Mouse (Mus musculus) spleen, adult 2 months (tissue): Measurements from ENCODE around the gene Inpp5b. TPM values are rescaled to one million over a fixed set of nuclear protein-coding genes. Genes with fewer than 3 reads are reported as not detected.

Experiments used
- DNase-seq, 2 experiments: peaks; one replicate each; pipeline versions ENCODE4 v3.0.0 to v3.0.0-alpha.2; 2012 to 2021; ENCODE audit warnings: low spot score in 2 of 2, low read depth in 1 of 2
- H3K27ac ChIP-seq: fragments of 200-500 bp; 2 replicates; pipeline ENCODE4 v1.5.1; 2012; ENCODE audit warnings: low read length, inconsistent platforms; ENCODE audit not compliant: insufficient read depth
- H3K27me3 ChIP-seq: fragments of 200-500 bp; 2 replicates; pipeline ENCODE4 v1.6.1; 2012; ENCODE audit warnings: mild to moderate bottlenecking, moderate library complexity, low read length, inconsistent platforms; ENCODE audit not compliant: control insufficient read depth, insufficient read depth
- H3K36me3 ChIP-seq: fragments of 200-500 bp; 2 replicates; pipeline ENCODE4 v1.6.1; 2012; ENCODE audit warnings: mild to moderate bottlenecking, low read length, inconsistent platforms; ENCODE audit not compliant: control insufficient read depth, insufficient read depth
- H3K4me1 ChIP-seq: fragments of 200-500 bp; 2 replicates; pipeline ENCODE4 v1.6.1; 2011; ENCODE audit warnings: inconsistent platforms; ENCODE audit not compliant: control insufficient read depth, insufficient read depth, insufficient read length
- H3K4me3 ChIP-seq: fragments of 200-500 bp; 2 replicates; pipeline ENCODE4 v1.5.1; 2011; ENCODE audit warnings: mild to moderate bottlenecking, inconsistent platforms; ENCODE audit not compliant: insufficient read depth, insufficient read length; ENCODE audit errors: extremely low read depth
- CTCF ChIP-seq: fragments of 200-500 bp; IDR thresholded peaks from 2 replicates; pipeline ENCODE4 v1.5.1; 2011; ENCODE audit warnings: mild to moderate bottlenecking, inconsistent platforms; ENCODE audit not compliant: insufficient read depth, insufficient read length, insufficient replicate concordance; ENCODE audit errors: extremely low read depth
- POLR2A ChIP-seq: fragments of 200-500 bp; IDR thresholded peaks from 2 replicates; pipeline ENCODE4 v1.6.1; 2011; ENCODE audit warnings: low read depth, low read length, inconsistent platforms
- WGBS: fragments of 180-500 bp; shearing (Covaris S2); methylation state at CpG from one replicate; pipeline ENCODE4 v1.1.7; 2018; 5-methylcytosine and 5-hydroxymethylcytosine counted together
- polyA plus RNA-seq: library from polyadenylated mRNA; depleted of rRNA; stranded (reverse); fragments of >200 nt; gene quantifications from 2 replicates; pipeline ENCODE4 v1.2.3, GENCODE M21; 2012

Inpp5b gene
- polyA plus RNA-seq, 1 experiment, result 31.3 TPM

DNA sequence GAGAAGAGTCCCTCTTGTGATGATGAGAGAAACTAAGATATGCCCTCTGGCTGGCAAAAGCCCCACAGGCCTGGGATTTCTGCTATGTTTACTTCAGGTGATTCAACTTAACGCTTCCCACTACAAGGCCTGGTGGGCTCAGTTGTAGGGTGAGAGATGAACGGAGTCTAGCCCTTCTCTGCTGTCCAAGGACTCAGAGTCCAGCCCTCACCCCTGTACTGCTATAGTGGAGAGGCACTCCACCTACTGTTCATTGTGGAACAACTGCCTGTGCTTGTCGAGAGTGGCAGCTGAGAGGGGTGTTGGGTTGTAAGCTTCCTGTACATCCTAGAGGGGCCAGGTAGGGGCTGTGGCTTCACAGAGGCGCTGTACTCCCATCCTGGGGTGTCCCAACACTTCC, 3.6 kb upstream of the Inpp5b start:
- Histone ChIP-seq H3K4me3 (no peak overlapping the region), H3K4me1 (no peaks in the 10 kb centered on the region), H3K27me3 (no peaks in the 10 kb centered on the region), H3K27ac (no peak overlapping the region), H3K36me3 (no peaks in the 10 kb centered on the region)
- TF ChIP-seq CTCF (no peak), POLR2A (no peak)
- DNase-seq, result no peak
- 44% methylated on average over 4 of the region's 4 CpGs for WGBS

DNA sequence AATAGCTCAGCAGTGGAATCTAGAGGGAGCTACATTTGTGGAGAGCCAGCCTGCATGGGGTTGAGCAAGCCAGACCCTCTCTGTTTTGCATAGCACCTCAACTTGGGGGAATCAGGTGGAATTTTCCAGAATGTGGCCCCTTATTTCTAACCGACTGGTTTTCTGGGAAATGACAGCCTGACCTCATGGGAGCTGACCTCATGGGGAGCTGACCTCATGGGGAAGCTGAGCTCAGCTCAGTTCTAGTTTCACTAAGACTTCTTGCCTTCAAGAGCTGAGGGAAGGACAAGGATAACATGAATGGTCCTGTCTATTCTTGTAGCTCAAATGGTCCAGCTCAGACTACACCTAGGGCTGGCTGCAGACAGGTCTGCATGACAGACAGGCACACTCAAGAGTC, 2.9 kb upstream of the Inpp5b start:
- Histone ChIP-seq H3K27ac (no peak overlapping the region), H3K27me3 (no peaks in the 10 kb centered on the region), H3K36me3 (no peaks in the 10 kb centered on the region), H3K4me1 (no peaks in the 10 kb centered on the region), H3K4me3 (no peak overlapping the region)
- 72% methylated on average over 1 of the region's 1 CpGs for WGBS
- TF ChIP-seq POLR2A (no peak), CTCF (no peak)
- DNase-seq, result no peak

DNA sequence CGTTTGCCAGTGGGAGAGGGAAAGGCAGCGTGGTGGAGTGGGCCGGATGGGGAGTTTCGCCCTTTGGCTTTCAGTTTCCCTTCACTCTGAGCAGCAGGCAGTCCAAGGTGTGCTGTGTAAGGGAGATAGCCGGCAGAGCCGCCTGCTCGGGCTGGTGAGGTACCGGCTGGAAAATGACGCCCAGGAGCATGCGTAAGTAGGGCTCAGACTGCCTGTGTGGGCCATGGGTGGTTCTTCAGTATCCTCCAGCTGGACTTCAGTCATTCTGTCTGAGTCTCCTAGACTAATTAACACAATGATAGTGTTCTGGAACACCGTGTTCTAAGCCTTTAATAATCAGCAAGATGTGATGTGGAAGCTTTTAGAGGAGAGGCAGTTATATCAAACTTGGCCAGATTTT, 1.2 kb downstream of the Inpp5b start:
- 91% methylated on average over 11 of the region's 11 CpGs for WGBS
- no peak for TF ChIP-seq POLR2A
- TF ChIP-seq CTCF, result no peak
- Histone ChIP-seq H3K27me3 (no peaks in the 10 kb centered on the region), H3K36me3 (no peaks in the 10 kb centered on the region), H3K4me3 (no peak overlapping the region), H3K4me1 (no peaks in the 10 kb centered on the region), H3K27ac (no peak overlapping the region)
- DNase-seq, result no peak

DNA sequence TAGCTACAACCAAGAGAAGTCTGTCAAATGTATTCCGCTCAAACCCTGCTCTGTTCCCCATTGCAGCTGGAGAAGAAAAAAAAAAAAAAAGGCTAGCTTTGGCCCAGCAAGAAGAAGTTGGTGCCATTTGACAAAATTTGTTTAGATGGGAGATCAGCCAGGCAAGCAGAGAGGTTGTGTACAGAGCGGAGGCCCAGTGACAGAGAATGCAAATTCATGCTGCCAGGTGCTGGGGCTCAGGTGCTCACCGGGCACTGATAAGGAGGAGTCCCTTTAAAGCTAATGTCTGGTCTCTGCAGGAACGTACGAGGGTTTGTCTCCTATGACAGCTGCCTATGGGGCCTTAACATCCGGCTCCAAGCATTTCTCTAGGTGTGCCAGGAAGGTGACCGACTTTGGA, 4.9 kb downstream of the Inpp5b start:
- H3K4me1 ChIP-seq, result no peaks in the 10 kb centered on the region
- H3K4me3 ChIP-seq, result no peak overlapping the region
- DNase-seq, result no peak
- H3K27me3 ChIP-seq, result no peaks in the 10 kb centered on the region
- no peak for TF ChIP-seq POLR2A
- no peak for TF ChIP-seq CTCF
- H3K27ac ChIP-seq, result no peak overlapping the region
- WGBS, result 95% methylated on average over 7 of the region's 7 CpGs
- H3K36me3 ChIP-seq, result no peaks in the 10 kb centered on the region

DNA sequence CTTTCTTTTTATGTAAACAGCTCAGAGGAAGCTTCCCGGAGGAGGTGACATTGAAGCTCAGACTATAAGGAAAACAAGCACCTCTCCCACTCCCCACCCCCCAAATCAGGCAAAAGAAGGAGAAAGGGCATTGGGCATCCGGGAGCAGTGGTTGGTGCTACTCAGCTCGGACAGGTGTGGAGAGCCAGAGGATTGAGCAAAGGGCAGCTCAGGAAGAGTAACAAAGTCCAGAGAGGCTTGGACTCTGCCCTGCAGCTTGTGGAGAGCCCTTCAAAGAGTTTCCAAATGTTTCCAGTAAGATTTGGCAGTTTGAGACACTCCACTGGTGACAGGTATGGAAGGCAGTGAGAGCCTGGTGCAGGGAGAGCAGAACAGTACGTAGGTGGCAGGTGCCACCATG, 6.2 kb downstream of the Inpp5b start:
- Histone ChIP-seq H3K36me3 (no peaks in the 10 kb centered on the region), H3K4me1 (peaks cover 9% of the 10 kb centered on the region; the same call in 1 of the 2 replicates), H3K4me3 (no peak overlapping the region), H3K27me3 (no peaks in the 10 kb centered on the region), H3K27ac (no peak overlapping the region)
- DNase-seq, result no peak
- TF ChIP-seq CTCF, result no peak
- no peak for TF ChIP-seq POLR2A
- 94% methylated on average over 4 of the region's 4 CpGs for WGBS

DNA sequence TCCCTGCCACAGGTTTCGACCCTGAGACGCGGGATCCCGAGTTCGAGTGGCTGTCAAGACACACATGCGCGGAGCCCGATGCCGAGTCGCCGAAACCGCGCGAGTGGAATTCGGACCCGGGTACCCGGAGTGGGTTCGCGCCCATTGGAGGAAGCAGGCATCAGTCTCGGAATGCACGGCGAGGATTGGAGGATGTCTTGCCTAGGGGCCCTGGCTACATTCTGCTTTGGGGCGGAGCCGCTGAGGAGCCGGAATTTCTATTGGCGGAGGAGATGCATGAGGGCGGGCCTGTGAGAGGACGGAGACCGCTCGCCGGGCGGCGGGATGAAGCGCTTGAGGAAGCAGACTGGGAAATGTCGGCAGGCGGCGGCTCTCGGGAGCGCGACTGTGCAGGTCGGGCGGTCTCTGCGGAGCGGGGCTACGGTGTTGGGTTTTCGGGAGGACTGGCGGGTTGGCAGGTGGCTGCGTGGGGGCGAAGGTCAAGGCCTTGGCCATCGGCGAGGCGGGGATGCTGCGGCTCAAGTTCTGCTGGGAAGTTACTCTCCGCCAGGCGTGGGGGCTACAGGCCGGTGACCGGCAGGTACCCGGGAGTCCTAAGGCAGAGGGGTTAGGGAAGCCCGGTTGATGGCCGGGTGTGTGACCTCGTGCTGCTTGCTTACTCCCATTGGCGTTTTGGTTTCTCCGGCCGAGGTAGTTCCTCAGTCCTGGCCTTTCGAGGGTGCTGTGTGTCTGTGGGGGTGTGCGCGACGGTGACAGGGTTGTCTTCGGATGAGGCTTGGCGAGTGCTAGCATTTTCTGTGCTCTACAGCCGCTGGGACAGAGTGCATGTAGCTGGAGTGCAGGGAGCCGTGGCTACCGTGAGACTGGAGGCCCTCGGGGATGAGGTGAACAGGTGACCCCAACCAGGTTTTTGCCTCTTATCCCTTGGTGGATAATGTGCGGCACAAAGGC, 9.9 kb downstream of the Inpp5b start:
- Histone ChIP-seq H3K4me1 (peaks cover 16% of the 10 kb centered on the region; the same call in 1 of the 2 replicates), H3K27me3 (no peaks in the 10 kb centered on the region), H3K27ac (peak overlapping the region; percentile 86), H3K36me3 (no peaks in the 10 kb centered on the region), H3K4me3 (peak overlapping the region; percentile 92)
- no peak for TF ChIP-seq CTCF
- peak; percentile 35 for TF ChIP-seq POLR2A
- under 1% methylated on average over 75 of the region's 75 CpGs for WGBS
- peak; percentile 88 to 98 for DNase-seq
